Mouse (Mus musculus) heart, adult 2 months (tissue): ENCODE data around the gene Ahrr.

ENCODE experiments used
- CTCF ChIP-seq: fragments of 200-600 bp; IDR thresholded peaks from 2 replicates; pipeline ENCODE4 v1.8.1; 2022; ENCODE audit warnings: antibody characterized with exemption, mild to moderate bottlenecking, moderate library complexity
- POLR2A ChIP-seq: fragments of 200-500 bp; IDR thresholded peaks from 2 replicates; pipeline ENCODE4 v1.6.1; 2011; ENCODE audit warnings: mild to moderate bottlenecking, low read depth, low read length, control low read depth; ENCODE audit not compliant: insufficient read depth

DNA sequence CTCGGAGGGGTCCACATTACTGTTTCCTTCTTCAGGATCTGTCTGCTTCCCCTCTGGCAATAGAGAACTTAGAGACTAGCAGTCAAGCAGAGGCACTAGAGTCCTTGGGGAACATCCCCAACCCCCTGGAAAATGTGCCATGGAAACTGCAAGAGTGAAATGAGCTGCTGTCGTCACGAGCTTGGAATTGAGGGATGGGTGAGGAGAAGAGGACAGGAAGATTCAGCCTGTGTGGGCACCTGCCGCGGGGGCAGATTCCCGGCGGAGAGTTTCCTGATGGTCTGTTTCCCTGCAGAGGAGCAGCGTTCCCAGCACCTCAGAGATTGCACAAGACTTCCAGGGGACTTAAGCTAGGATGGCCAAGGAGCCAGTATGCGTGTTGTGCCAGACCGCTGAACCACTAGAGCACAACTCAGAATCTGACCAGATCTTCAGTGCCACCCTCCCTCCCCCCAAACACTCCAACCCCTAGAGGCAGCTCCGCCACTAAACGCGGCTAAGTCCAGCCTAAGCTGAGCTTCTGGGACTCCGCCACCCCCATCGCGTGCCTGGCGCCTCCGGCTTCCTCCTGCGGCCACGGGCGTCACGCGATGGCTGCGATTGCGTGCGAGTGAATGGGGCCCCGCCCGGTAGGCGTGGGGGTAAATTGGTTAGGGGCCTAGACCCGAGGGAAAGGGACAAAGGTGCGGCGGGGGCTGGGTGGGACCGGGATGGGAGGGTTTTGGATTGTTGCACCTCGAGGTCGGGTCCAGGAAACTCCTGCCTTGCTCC, 32.5 kb downstream of the Ahrr start:
- TF ChIP-seq CTCF (no peak), POLR2A (no peak)
